Mouse (Mus musculus) testis, adult 2 months (tissue): ENCODE measurements around the gene Vamp4. TPM values are rescaled to one million over a fixed set of nuclear protein-coding genes. Genes with fewer than 3 reads are reported as not detected.

Experiments
- H3K27ac ChIP-seq: fragments of 200-500 bp; 2 replicates; pipeline ENCODE4 v1.5.1; 2012; ENCODE audit warnings: low read depth, low read length; ENCODE audit not compliant: control insufficient read depth, insufficient read depth
- H3K27me3 ChIP-seq: fragments of 200-500 bp; 2 replicates; pipeline ENCODE4 v1.6.1; 2012; ENCODE audit warnings: mild to moderate bottlenecking, low read length, moderate library complexity; ENCODE audit not compliant: control insufficient read depth, insufficient read depth
- H3K36me3 ChIP-seq: fragments of 200-500 bp; 2 replicates; pipeline ENCODE4 v1.6.1; 2012; ENCODE audit warnings: mild to moderate bottlenecking, low read length; ENCODE audit not compliant: control insufficient read depth, insufficient read depth
- H3K4me1 ChIP-seq: fragments of 200-500 bp; 2 replicates; pipeline ENCODE4 v1.6.1; 2012; ENCODE audit warnings: low read length; ENCODE audit not compliant: control insufficient read depth, insufficient read depth
- H3K4me3 ChIP-seq: fragments of 200-500 bp; 2 replicates; pipeline ENCODE4 v1.5.1; 2012; ENCODE audit warnings: low read depth, mild to moderate bottlenecking, low read length, moderate library complexity, mixed read lengths; ENCODE audit not compliant: control insufficient read depth
- CTCF ChIP-seq: fragments of 200-500 bp; IDR thresholded peaks from 2 replicates; pipeline ENCODE4 v1.5.1; 2012; ENCODE audit warnings: low read depth, mild to moderate bottlenecking, inconsistent platforms, low read length, moderate library complexity; ENCODE audit not compliant: control insufficient read depth, insufficient read depth, insufficient replicate concordance
- POLR2A ChIP-seq: fragments of 200-500 bp; IDR thresholded peaks from 2 replicates; pipeline ENCODE4 v1.6.1; 2012; ENCODE audit warnings: low read depth, mild to moderate bottlenecking, inconsistent platforms, low read length, moderate library complexity; ENCODE audit not compliant: control insufficient read depth
- polyA plus RNA-seq: library from polyadenylated mRNA; depleted of rRNA; stranded (reverse); fragments of >200 nt; gene quantifications from 2 replicates; pipeline ENCODE4 v1.2.3, GENCODE M21; 2012; rRNA removed

The Vamp4 gene
- polyA plus RNA-seq, 1 experiment: 24.5 TPM

DNA sequence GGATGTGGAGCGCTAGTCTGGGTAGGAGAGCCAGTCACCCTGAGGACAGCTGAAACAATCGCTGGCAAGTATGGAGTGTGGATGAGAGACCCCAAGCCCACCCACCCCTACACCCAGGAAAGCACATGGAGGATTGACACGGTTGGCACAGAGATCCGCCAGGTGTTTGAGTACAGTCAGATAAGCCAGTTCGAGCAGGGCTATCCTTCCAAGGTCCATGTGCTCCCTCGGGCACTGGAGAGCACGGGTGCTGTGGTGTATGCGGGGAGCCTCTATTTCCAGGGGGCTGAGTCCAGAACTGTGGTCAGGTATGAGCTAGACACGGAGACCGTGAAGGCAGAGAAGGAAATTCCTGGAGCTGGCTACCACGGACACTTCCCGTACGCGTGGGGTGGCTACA lies 78.1 kb downstream of the Vamp4 start:
- no peak overlapping the region for H3K27ac ChIP-seq
- no peaks in the 10 kb centered on the region; the same call in none of the 2 replicates for H3K4me1 ChIP-seq
- TF ChIP-seq POLR2A (no peak), CTCF (no peak)
- H3K27me3 ChIP-seq: no peaks in the 10 kb centered on the region
- H3K4me3 ChIP-seq: no peak overlapping the region
- no peaks in the 10 kb centered on the region for H3K36me3 ChIP-seq

Other genes starting within 250 kb of the Vamp4 start
- 13.2 and 13.8 TPM in 2 replicates for gene Dnm3, start 92.5 kb upstream of the Vamp4 start, polyA plus RNA-seq
- 3.4 and 3.7 TPM in 2 replicates for gene Mettl13, start 22.0 kb upstream of the Vamp4 start, polyA plus RNA-seq
- gene Myoc, start 68.6 kb downstream of the Vamp4 start, polyA plus RNA-seq: 0.99 and 1.4 TPM in 2 replicates
- gene Myocos, start 87.7 kb downstream of the Vamp4 start, polyA plus RNA-seq: 1.1 and 1.4 TPM in 2 replicates
- gene Prrc2c, start 170.0 kb downstream of the Vamp4 start, polyA plus RNA-seq: 17.2 and 21.8 TPM in 2 replicates
- gene Fmo4, start 243.5 kb downstream of the Vamp4 start, polyA plus RNA-seq: 0.20 and 0.44 TPM in 2 replicates